Mouse (Mus musculus): Measurements from ENCODE around the gene Pla2g15.

GRCm38 (mm10) chr8:106129232-106129930, 20.8 kb upstream of the Pla2g15 start:
- TF ChIP-seq EP300 (IDR thresholded peaks at IDR 0.05; ENCODE audit: low read depth in 1 of 2, low read length in 2 of 2) = no peak
- no peak for TF ChIP-seq CTCF (IDR thresholded peaks at IDR 0.05 in 2 of 3, conservative IDR thresholded peaks at IDR 0.05 in 1 of 3; ENCODE audit: control insufficient read depth in 1 of 3, insufficient read depth in 1 of 3, low read depth in 2 of 3, low read length in 3 of 3, poor library complexity in 1 of 3, severe bottlenecking in 1 of 3)
- TF ChIP-seq MAZ (IDR thresholded peaks at IDR 0.05; ENCODE audit: low read depth, low read length) = no peak
- TF ChIP-seq BHLHE40 (IDR thresholded peaks at IDR 0.05; ENCODE audit: borderline replicate concordance, low read depth, low read length) = no peak
- no peak for TF ChIP-seq CHD2 (IDR thresholded peaks at IDR 0.05; ENCODE audit: low read length)
- TF ChIP-seq MAFK (IDR thresholded peaks at IDR 0.05; ENCODE audit: borderline replicate concordance, low read depth, low read length) = no peak
- no peak for TF ChIP-seq NRF1 (IDR thresholded peaks at IDR 0.05; ENCODE audit: insufficient read depth, low read depth, low read length, poor library complexity, severe bottlenecking)
